Mouse (Mus musculus) adrenal gland, adult 8-10 months (tissue): ENCODE data around the gene Tex29. TPM values are rescaled to one million over a fixed set of nuclear protein-coding genes. Genes with fewer than 3 reads are reported as not detected.

Experiments used
- total RNA-seq, 4 experiments: library from RNA; stranded (reverse); gene quantifications; 2 replicates each; pipeline ENCODE4 v1.2.4; 2022

The Tex29 gene
- total RNA-seq, 4 experiments from 2014 or later, result 2.1 TPM; not detected in 3

Other genes with a start within 250 kb of the Tex29 start
- 10 to 100 TPM; 50.9 to 93.7 (median 66.6) TPM for gene Ankrd10, start 204.7 kb upstream of the Tex29 start, total RNA-seq
- not detected for gene 1700016D06Rik, start 139.4 kb upstream of the Tex29 start, total RNA-seq
- 10 to 100 TPM; 40.3 to 56.7 (median 46.7) TPM for gene Arhgef7, start 112.8 kb upstream of the Tex29 start, total RNA-seq